Mouse (Mus musculus): ENCODE data around the gene Rnft1. TPM values are rescaled to one million over a fixed set of nuclear protein-coding genes. Genes with fewer than 3 reads are reported as not detected.

Gene Rnft1
- polyA plus RNA-seq, 1 experiment from 2014 or later = 29.5 TPM

DNA sequence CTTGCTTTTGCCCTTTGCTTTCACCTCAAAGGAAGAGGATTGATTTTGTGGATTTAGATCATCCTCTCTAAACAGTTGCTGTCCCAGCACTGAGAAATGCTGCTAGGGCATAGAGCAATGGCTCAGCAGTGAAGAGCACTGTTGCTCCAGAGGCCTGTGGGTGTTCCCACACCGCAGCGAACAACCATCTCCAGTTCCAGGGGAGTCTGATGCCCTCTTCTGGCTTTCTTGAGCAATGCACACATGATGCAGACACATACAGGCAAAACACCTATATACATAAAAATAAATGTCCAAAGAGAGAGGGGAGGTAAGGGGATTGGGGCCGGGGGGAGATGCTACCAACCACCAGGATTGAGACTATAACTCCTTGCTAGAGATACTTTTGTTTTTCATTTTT, 13.5 kb downstream of the Rnft1 start:
- WGBS = 81% methylated on average over 3 of the region's 3 CpGs
- Histone ChIP-seq H3K27me3 (ENCODE audit: control insufficient read depth, insufficient read depth, low read length) (no peaks in the 10 kb centered on the region), H3K36me3 (ENCODE audit: control insufficient read depth, insufficient read depth, low read length) (peaks cover 6% of the 10 kb centered on the region; the same call in 1 of the 2 replicates), H3K9ac (ENCODE audit: low read length) (no peak overlapping the region), H3K27ac (replicated peaks; ENCODE audit: low read depth, low read length) (no peak overlapping the region), H3K9me3 (ENCODE audit: control insufficient read depth, low read length) (no peaks in the 10 kb centered on the region), H3K4me3 (ENCODE audit: low read depth, low read length) (no peak overlapping the region), H3K4me1 (ENCODE audit: control insufficient read depth, insufficient read depth, low read length) (no peaks in the 10 kb centered on the region), H3K4me2 (ENCODE audit: low read depth, severe bottlenecking) (no peak overlapping the region)
- DNase-seq (ENCODE audit: low spot score) (no peak), ATAC-seq (ENCODE audit: insufficient number of reproducible peaks, low FRiP score, low TSS enrichment, low read depth) (no peak)

DNA sequence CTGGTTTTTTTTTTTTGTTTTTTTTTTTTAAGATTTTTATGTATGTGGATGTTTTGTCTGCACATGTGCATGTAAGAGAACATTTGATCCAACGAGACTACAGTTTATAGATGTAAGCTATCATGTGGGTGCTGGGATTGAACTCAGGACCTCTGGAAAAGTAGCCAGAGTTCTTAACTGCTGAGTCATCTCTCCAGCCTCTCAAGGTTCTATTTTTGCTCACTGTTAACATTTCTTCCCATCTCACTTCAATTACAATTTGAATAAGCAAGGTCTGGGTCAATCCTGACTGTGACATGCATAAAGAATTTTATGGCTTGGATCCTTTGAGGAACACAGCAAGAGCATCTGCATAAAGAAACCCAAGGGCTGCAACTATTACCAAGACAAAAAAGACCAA, 16.3 kb downstream of the Rnft1 start:
- no peaks in the 10 kb centered on the region for H3K9me3 ChIP-seq (ENCODE audit: control insufficient read depth, low read length)
- H3K4me1 ChIP-seq (ENCODE audit: control insufficient read depth, insufficient read depth, low read length) = no peaks in the 10 kb centered on the region
- no peak overlapping the region for H3K4me3 ChIP-seq (ENCODE audit: low read depth, low read length)
- H3K9ac ChIP-seq (ENCODE audit: low read length) = no peak overlapping the region
- H3K27me3 ChIP-seq (ENCODE audit: control insufficient read depth, insufficient read depth, low read length) = no peaks in the 10 kb centered on the region
- no peak overlapping the region for H3K4me2 ChIP-seq (ENCODE audit: low read depth, severe bottlenecking)
- peaks cover 12% of the 10 kb centered on the region for H3K36me3 ChIP-seq (ENCODE audit: control insufficient read depth, insufficient read depth, low read length)
- 90% methylated on average over 1 of the region's 1 CpGs for WGBS
- ATAC-seq (ENCODE audit: insufficient number of reproducible peaks, low FRiP score, low TSS enrichment, low read depth) (no peak), DNase-seq (ENCODE audit: low spot score) (no peak)
- H3K27ac ChIP-seq (replicated peaks; ENCODE audit: low read depth, low read length) = no peak overlapping the region

DNA sequence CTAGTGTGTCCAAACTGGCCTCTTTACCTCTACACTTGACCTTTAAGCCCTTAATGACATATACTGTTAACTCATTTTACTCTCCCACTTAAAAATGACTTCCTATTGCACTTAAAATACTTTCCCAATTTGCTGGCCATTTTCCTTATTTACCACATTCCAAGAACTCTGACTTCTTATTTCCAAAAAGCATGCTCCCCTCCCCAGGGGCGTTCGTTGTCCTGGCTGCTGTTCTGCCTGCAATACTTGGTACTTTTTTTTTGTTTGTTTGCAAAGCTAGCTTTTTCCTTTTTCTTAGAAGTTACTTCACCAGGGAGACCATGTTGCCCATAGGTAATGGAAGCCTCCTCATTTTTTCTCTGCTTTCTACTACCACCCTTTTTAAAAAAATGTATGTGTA, 18.7 kb downstream of the Rnft1 start:
- Histone ChIP-seq H3K27me3 (ENCODE audit: control insufficient read depth, insufficient read depth, low read length) (no peaks in the 10 kb centered on the region), H3K4me1 (ENCODE audit: control insufficient read depth, insufficient read depth, low read length) (no peaks in the 10 kb centered on the region), H3K27ac (replicated peaks; ENCODE audit: low read depth, low read length) (no peak overlapping the region), H3K9ac (ENCODE audit: low read length) (no peak overlapping the region), H3K4me2 (ENCODE audit: low read depth, severe bottlenecking) (no peak overlapping the region), H3K9me3 (ENCODE audit: control insufficient read depth, low read length) (no peaks in the 10 kb centered on the region), H3K36me3 (ENCODE audit: control insufficient read depth, insufficient read depth, low read length) (peaks cover 9% of the 10 kb centered on the region), H3K4me3 (ENCODE audit: low read depth, low read length) (no peak overlapping the region)
- ATAC-seq (ENCODE audit: insufficient number of reproducible peaks, low FRiP score, low TSS enrichment, low read depth) (no peak), DNase-seq (ENCODE audit: low spot score) (no peak)
- WGBS = 91% methylated on average over 2 of the region's 2 CpGs

DNA sequence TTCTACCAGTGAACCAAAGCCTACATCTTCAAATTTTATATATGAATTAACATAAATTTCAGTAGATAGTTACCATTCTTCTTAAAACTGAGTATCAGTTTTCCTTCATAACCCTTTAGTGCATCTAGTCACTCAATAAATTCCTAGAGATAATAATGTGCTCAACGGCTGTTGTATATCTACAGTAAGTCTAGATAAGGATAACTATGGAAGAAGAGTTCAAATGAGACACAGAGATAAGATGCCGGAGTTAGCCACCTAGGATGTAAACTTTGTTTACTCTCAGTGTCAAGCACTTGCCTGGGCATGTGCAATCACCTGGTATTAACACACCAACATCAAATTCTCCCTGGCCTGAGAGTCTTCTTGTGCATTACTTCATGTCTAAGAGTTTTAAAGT, 22.9 kb downstream of the Rnft1 start:
- Histone ChIP-seq H3K4me2 (ENCODE audit: low read depth, severe bottlenecking) (no peak overlapping the region), H3K4me3 (ENCODE audit: low read depth, low read length) (no peak overlapping the region), H3K9me3 (ENCODE audit: control insufficient read depth, low read length) (no peaks in the 10 kb centered on the region), H3K27ac (replicated peaks; ENCODE audit: low read depth, low read length) (no peak overlapping the region), H3K9ac (ENCODE audit: low read length) (no peak overlapping the region), H3K36me3 (ENCODE audit: control insufficient read depth, insufficient read depth, low read length) (peaks cover 21% of the 10 kb centered on the region), H3K4me1 (ENCODE audit: control insufficient read depth, insufficient read depth, low read length) (no peaks in the 10 kb centered on the region), H3K27me3 (ENCODE audit: control insufficient read depth, insufficient read depth, low read length) (no peaks in the 10 kb centered on the region)
- no peak for ATAC-seq (ENCODE audit: insufficient number of reproducible peaks, low FRiP score, low TSS enrichment, low read depth)
- DNase-seq (ENCODE audit: low spot score) = no peak
- WGBS = 87% methylated on average over 2 of the region's 2 CpGs

DNA sequence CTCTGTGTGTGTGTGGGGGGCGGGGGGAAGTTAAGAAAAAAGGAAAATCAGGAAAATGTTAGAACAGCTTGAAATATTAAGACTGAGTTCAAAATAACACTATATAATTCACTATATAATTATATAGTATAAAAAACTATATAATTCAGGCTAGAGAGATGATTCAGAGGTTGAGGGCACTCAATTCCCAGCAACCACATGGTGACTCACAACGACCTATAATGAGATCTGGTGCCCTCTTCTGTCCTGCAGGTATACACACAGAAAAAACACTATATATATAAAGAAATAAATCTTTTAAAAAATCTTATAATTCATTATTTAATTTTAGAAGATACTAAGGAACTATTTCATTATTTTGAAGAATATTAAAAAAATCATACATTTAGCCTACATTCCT, 23.5 kb downstream of the Rnft1 start:
- H3K27me3 ChIP-seq (ENCODE audit: control insufficient read depth, insufficient read depth, low read length) = no peaks in the 10 kb centered on the region
- 95% methylated on average over 2 of the region's 2 CpGs for WGBS
- H3K9ac ChIP-seq (ENCODE audit: low read length) = no peak overlapping the region
- H3K36me3 ChIP-seq (ENCODE audit: control insufficient read depth, insufficient read depth, low read length) = peaks cover 21% of the 10 kb centered on the region
- H3K9me3 ChIP-seq (ENCODE audit: control insufficient read depth, low read length) = no peaks in the 10 kb centered on the region
- H3K4me1 ChIP-seq (ENCODE audit: control insufficient read depth, insufficient read depth, low read length) = no peaks in the 10 kb centered on the region
- H3K4me2 ChIP-seq (ENCODE audit: low read depth, severe bottlenecking) = no peak overlapping the region
- H3K27ac ChIP-seq (replicated peaks; ENCODE audit: low read depth, low read length) = no peak overlapping the region
- no peak for ATAC-seq (ENCODE audit: insufficient number of reproducible peaks, low FRiP score, low TSS enrichment, low read depth)
- DNase-seq (ENCODE audit: low spot score) = no peak
- no peak overlapping the region for H3K4me3 ChIP-seq (ENCODE audit: low read depth, low read length)

DNA sequence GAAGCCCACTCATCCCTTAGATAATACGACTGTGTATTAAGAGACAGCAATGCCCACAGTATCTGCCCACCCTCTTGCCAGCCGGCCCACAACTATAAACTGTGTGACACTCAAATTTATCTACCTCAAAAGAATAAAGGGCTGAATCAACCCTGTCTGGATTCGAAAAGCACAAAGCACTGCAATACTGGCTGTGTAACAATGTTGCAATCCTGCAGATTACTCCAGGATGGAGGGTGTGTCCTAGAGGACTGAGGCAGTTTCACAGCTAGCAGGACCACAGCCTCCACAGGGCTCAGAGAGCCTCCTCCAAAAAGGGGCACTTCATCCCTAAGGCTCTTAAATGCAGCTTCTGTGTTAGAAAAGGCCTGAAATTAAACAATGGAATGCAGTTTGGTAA, 32.2 kb downstream of the Rnft1 start:
- DNase-seq (ENCODE audit: low spot score) = no peak
- ATAC-seq (ENCODE audit: insufficient number of reproducible peaks, low FRiP score, low TSS enrichment, low read depth) = no peak
- Histone ChIP-seq H3K9me3 (ENCODE audit: control insufficient read depth, low read length) (no peaks in the 10 kb centered on the region), H3K4me2 (ENCODE audit: low read depth, severe bottlenecking) (no peak overlapping the region), H3K36me3 (ENCODE audit: control insufficient read depth, insufficient read depth, low read length) (peaks cover 15% of the 10 kb centered on the region), H3K27ac (replicated peaks; ENCODE audit: low read depth, low read length) (no peak overlapping the region), H3K9ac (ENCODE audit: low read length) (no peak overlapping the region), H3K27me3 (ENCODE audit: control insufficient read depth, insufficient read depth, low read length) (no peaks in the 10 kb centered on the region), H3K4me3 (ENCODE audit: low read depth, low read length) (no peak overlapping the region), H3K4me1 (ENCODE audit: control insufficient read depth, insufficient read depth, low read length) (no peaks in the 10 kb centered on the region)
- 89% methylated on average over 3 of the region's 3 CpGs for WGBS

DNA sequence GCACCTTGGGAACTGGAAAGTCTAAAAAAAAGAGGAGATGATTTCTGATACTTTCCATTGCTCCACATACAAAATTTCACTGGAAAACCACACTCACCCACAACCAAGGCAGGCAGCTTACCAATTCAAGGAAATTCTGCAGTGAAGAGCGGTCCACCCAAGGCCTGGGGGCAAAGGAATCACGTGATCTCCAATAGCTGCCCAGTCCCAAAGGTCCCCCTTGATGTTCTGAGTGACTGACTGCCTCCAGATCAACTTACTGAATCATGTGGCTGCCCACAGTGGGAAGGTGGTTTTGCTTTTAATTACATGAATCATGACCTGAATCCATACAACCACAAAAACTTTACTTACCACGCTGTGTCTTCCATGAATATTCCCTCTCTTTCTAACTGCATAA, 32.8 kb downstream of the Rnft1 start:
- Histone ChIP-seq H3K4me2 (ENCODE audit: low read depth, severe bottlenecking) (no peak overlapping the region), H3K4me3 (ENCODE audit: low read depth, low read length) (no peak overlapping the region), H3K9me3 (ENCODE audit: control insufficient read depth, low read length) (no peaks in the 10 kb centered on the region), H3K9ac (ENCODE audit: low read length) (no peak overlapping the region), H3K27me3 (ENCODE audit: control insufficient read depth, insufficient read depth, low read length) (no peaks in the 10 kb centered on the region), H3K4me1 (ENCODE audit: control insufficient read depth, insufficient read depth, low read length) (no peaks in the 10 kb centered on the region), H3K27ac (replicated peaks; ENCODE audit: low read depth, low read length) (no peak overlapping the region), H3K36me3 (ENCODE audit: control insufficient read depth, insufficient read depth, low read length) (peaks cover 15% of the 10 kb centered on the region)
- 88% methylated on average over 3 of the region's 3 CpGs for WGBS
- ATAC-seq (ENCODE audit: insufficient number of reproducible peaks, low FRiP score, low TSS enrichment, low read depth) = no peak
- DNase-seq (ENCODE audit: low spot score) = no peak

DNA sequence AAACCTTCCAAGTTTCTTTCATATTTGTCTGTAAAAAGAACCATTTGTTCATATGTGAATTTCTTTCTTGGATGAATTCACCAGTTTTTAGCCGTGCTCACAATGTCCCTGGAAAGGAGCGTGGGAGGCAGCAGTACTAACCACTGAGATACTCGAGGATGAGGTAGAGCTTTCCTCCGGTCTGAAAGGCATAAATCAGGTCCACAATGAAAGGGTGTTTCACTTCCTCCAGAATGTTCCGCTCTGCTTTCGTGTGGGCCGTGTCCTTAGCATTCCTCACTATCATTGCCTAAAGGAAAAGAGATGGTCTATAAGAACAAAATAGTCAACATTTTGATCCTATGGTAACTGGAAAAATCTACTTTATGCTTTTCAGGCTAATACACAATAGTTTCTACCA, 35.3 kb downstream of the Rnft1 start:
- ATAC-seq (ENCODE audit: insufficient number of reproducible peaks, low FRiP score, low TSS enrichment, low read depth) = no peak
- no peaks in the 10 kb centered on the region for H3K9me3 ChIP-seq (ENCODE audit: control insufficient read depth, low read length)
- no peak overlapping the region for H3K4me2 ChIP-seq (ENCODE audit: low read depth, severe bottlenecking)

DNA sequence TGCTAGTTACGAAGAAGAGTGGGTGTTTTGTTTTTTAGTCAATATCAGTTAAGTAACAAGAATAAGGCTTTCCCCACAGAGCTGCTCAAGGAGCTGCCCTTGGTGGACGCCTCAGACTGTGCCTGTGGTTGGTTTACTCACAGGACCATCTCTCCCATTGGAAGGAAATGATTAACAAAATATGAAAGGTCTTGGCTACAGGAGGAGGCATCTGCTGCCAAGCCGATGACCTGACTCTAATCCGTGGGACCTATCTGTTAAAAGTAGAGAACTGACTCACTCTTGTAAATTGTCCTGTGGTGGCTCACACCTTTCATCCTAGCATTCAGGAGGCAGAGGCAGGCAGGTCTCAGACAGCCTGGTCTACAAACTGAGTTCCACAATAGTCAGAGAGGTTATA, 43.1 kb downstream of the Rnft1 start:
- H3K36me3 ChIP-seq (ENCODE audit: control insufficient read depth, insufficient read depth, low read length) = peaks cover 17% of the 10 kb centered on the region
- no peak for ATAC-seq (ENCODE audit: insufficient number of reproducible peaks, low FRiP score, low TSS enrichment, low read depth)

More for the DNA sequence above, 35.3 kb downstream of the Rnft1 start:
- Histone ChIP-seq H3K4me3 (ENCODE audit: low read depth, low read length) (no peak overlapping the region), H3K36me3 (ENCODE audit: control insufficient read depth, insufficient read depth, low read length) (peaks cover 22% of the 10 kb centered on the region), H3K27me3 (ENCODE audit: control insufficient read depth, insufficient read depth, low read length) (no peaks in the 10 kb centered on the region), H3K27ac (replicated peaks; ENCODE audit: low read depth, low read length) (no peak overlapping the region), H3K9ac (ENCODE audit: low read length) (no peak overlapping the region), H3K4me1 (ENCODE audit: control insufficient read depth, insufficient read depth, low read length) (no peaks in the 10 kb centered on the region)
- DNase-seq (ENCODE audit: low spot score) = no peak
- WGBS = 92% methylated on average over 7 of the region's 7 CpGs

More for the DNA sequence above, 43.1 kb downstream of the Rnft1 start:
- Histone ChIP-seq H3K9ac (ENCODE audit: low read length) (no peak overlapping the region), H3K4me2 (ENCODE audit: low read depth, severe bottlenecking) (no peak overlapping the region), H3K4me3 (ENCODE audit: low read depth, low read length) (no peak overlapping the region), H3K9me3 (ENCODE audit: control insufficient read depth, low read length) (no peaks in the 10 kb centered on the region), H3K27me3 (ENCODE audit: control insufficient read depth, insufficient read depth, low read length) (no peaks in the 10 kb centered on the region), H3K27ac (replicated peaks; ENCODE audit: low read depth, low read length) (no peak overlapping the region), H3K4me1 (ENCODE audit: control insufficient read depth, insufficient read depth, low read length) (no peaks in the 10 kb centered on the region)
- WGBS = 95% methylated on average over 4 of the region's 4 CpGs
- no peak for DNase-seq (ENCODE audit: low spot score)

Measured in limb, embryonic 11.5 days (tissue).